Mouse (Mus musculus): ENCODE results near the gene Sugp2. TPM values are rescaled to one million over a fixed set of nuclear protein-coding genes. Genes with fewer than 3 reads are reported as not detected.

Gene Sugp2
- polyA plus RNA-seq, 1 experiment from 2014 or later, result 30.9 TPM

DNA sequence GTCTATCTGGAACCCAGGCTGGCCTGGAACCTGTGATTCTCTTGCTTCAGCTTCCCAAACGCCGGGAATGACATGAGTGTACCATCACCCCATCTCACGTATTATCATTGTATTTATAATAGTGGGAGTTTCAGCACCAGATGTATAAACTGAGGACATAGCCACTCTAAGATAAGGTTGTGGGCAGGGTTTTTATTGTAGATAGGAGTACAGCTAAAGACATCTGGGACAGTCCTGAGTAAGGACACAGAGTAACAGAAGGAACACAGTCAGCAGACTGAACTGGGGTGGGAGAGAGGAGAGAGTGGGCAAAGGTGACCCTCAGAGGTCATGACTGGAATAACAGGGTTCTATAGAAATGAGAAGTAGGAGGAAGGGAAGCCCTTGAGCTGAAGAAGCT lies 33.6 kb downstream of the Sugp2 start:
- ATAC-seq (ENCODE audit: low read depth), result no peak
- peaks cover 25% of the 10 kb centered on the region for H3K36me3 ChIP-seq (ENCODE audit: control insufficient read depth, insufficient read depth, low read length)
- H3K27me3 ChIP-seq (ENCODE audit: control insufficient read depth, insufficient read depth, low read depth, low read length), result no peaks in the 10 kb centered on the region
- H3K4me1 ChIP-seq (replicated peaks; ENCODE audit: control insufficient read depth, insufficient read depth, low read length), result peaks cover 5% of the 10 kb centered on the region
- no peak overlapping the region for H3K9ac ChIP-seq (ENCODE audit: low read length)
- 77% methylated on average over 3 of the region's 3 CpGs for WGBS
- no peak overlapping the region for H3K27ac ChIP-seq (ENCODE audit: low read length)
- H3K4me3 ChIP-seq (ENCODE audit: low read length), result no peak overlapping the region
- no peak overlapping the region for H3K4me2 ChIP-seq (ENCODE audit: low read depth, low read length)
- no peaks in the 10 kb centered on the region for H3K9me3 ChIP-seq (ENCODE audit: control insufficient read depth, low read length)

DNA sequence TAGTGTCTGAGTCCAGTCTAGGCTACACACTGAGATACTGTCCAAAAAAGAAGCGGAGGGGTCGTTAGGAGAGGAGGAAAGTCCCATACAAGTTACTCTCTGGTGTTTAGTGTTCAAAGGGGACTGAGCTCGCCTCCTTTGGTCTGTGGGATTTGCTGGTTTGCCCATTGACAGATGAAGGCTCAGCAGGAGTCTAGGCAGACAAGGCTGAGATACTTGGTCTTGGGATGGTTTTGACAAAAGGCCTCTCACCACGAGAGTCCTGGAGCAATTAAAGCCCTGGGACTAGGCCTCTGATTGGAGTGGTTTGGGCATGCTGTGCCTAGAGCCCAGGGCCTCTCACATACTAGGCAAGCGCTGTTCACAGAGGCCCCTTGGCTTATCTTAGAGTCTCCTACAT lies 34.3 kb downstream of the Sugp2 start:
- H3K27ac ChIP-seq (ENCODE audit: low read length), result peak overlapping the region; percentile 10; the same call in 1 of the 2 replicates
- no peak overlapping the region for H3K4me2 ChIP-seq (ENCODE audit: low read depth, low read length)
- H3K36me3 ChIP-seq (ENCODE audit: control insufficient read depth, insufficient read depth, low read length), result peaks cover 19% of the 10 kb centered on the region
- no peak overlapping the region for H3K4me3 ChIP-seq (ENCODE audit: low read length)
- 54% methylated on average over 5 of the region's 5 CpGs for WGBS
- no peaks in the 10 kb centered on the region for H3K27me3 ChIP-seq (ENCODE audit: control insufficient read depth, insufficient read depth, low read depth, low read length)
- no peak for ATAC-seq (ENCODE audit: low read depth)
- H3K9ac ChIP-seq (ENCODE audit: low read length), result no peak overlapping the region
- no peaks in the 10 kb centered on the region for H3K9me3 ChIP-seq (ENCODE audit: control insufficient read depth, low read length)
- peaks cover 8% of the 10 kb centered on the region for H3K4me1 ChIP-seq (replicated peaks; ENCODE audit: control insufficient read depth, insufficient read depth, low read length)

DNA sequence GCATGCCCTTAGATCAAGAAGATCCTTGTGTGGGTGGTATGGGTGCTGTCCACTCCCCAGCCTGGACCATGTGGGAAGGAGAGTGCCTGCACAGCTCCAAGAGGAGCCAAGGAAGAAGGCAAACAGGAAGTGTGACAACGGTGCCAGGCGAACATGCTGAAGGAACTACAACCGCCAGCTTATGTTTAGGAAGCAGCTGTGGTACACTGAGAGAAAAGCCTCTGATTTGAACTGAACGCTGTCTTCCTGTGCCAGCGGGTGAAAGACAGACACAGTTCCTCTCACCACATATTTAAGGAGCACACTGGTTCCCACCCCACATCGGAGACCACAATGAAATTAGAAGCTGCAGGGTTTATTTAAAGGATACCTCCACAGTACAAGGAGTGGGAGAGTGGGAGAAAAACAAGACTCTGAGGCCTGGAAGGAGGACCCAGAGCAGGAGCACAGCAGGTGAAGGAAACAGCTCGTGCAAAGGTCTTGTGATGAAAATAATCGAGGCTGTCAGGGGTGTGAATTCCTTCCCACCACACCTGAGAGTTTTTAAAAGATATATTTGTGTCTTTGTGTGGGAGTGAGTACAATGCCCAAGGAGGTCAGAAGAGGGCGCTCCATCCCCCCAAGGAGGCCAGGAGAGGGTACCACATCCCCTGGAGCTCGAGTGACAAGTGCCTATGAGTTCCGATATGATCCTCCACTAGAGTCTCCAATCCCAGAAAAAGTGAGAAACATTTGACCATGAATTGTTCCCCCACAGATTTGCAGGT lies 35.0 kb downstream of the Sugp2 start:
- peak overlapping the region; percentile 62 for H3K27ac ChIP-seq (ENCODE audit: low read length)
- no peak for ATAC-seq (ENCODE audit: low read depth)
- WGBS, result 39% methylated on average over 11 of the region's 11 CpGs

DNA sequence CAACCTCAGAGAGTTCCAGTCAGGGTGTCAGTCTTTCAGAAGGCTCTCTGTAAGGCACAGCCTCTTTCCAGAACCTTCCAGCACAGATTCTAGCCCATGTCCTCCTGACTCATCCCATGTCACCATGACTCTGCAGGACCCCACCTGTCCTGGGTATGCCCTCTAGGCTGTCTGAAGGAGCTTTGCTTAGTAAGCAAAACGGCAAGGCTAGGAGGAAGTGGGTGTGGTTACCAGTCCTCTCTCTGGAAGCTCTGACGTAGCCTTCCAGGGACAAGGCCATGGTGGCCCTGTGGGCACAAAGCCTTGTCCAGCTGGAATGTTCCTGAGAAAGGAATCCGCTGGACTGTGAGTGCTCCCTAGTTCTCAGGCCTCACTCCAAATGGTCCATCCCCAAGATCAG lies 38.9 kb downstream of the Sugp2 start:
- Histone ChIP-seq H3K4me3 (ENCODE audit: low read length) (no peak overlapping the region), H3K27me3 (ENCODE audit: control insufficient read depth, insufficient read depth, low read depth, low read length) (no peaks in the 10 kb centered on the region), H3K9me3 (ENCODE audit: control insufficient read depth, low read length) (no peaks in the 10 kb centered on the region), H3K9ac (ENCODE audit: low read length) (no peak overlapping the region), H3K4me1 (replicated peaks; ENCODE audit: control insufficient read depth, insufficient read depth, low read length) (peaks cover 8% of the 10 kb centered on the region), H3K4me2 (ENCODE audit: low read depth, low read length) (no peak overlapping the region), H3K27ac (ENCODE audit: low read length) (peak overlapping the region; percentile 14; the same call in 1 of the 2 replicates), H3K36me3 (ENCODE audit: control insufficient read depth, insufficient read depth, low read length) (no peaks in the 10 kb centered on the region)
- WGBS, result 45% methylated on average over 3 of the region's 3 CpGs
- peak; percentile 45 for ATAC-seq (ENCODE audit: low read depth)

More for the DNA sequence above, 35.0 kb downstream of the Sugp2 start:
- no peaks in the 10 kb centered on the region for H3K9me3 ChIP-seq (ENCODE audit: control insufficient read depth, low read length)
- H3K4me2 ChIP-seq (ENCODE audit: low read depth, low read length), result no peak overlapping the region
- no peaks in the 10 kb centered on the region for H3K27me3 ChIP-seq (ENCODE audit: control insufficient read depth, insufficient read depth, low read depth, low read length)
- H3K36me3 ChIP-seq (ENCODE audit: control insufficient read depth, insufficient read depth, low read length), result peaks cover 12% of the 10 kb centered on the region
- peaks cover 8% of the 10 kb centered on the region for H3K4me1 ChIP-seq (replicated peaks; ENCODE audit: control insufficient read depth, insufficient read depth, low read length)
- no peak overlapping the region for H3K4me3 ChIP-seq (ENCODE audit: low read length)
- H3K9ac ChIP-seq (ENCODE audit: low read length), result no peak overlapping the region

DNA sequence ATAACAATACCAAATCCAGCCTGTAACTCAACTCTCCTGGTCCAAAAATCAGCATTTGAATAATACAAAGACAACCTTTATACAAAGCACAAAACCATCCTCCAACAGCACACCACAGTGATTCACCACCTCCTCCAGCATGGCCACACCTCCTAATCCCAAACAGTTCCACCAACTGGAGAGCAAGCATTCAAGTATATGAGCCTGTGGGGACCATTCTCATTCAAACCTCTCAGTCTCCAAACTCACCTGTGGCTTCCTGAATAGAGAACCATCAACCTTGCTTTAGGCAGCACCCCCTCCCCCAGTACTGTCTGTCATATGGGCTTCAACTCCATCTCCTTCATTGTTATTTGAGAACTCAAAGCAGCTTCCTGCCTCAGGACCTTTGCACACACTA lies 40.3 kb downstream of the Sugp2 start:
- Histone ChIP-seq H3K4me3 (ENCODE audit: low read length) (no peak overlapping the region), H3K4me1 (replicated peaks; ENCODE audit: control insufficient read depth, insufficient read depth, low read length) (peaks cover 8% of the 10 kb centered on the region), H3K36me3 (ENCODE audit: control insufficient read depth, insufficient read depth, low read length) (no peaks in the 10 kb centered on the region), H3K4me2 (ENCODE audit: low read depth, low read length) (no peak overlapping the region), H3K9ac (ENCODE audit: low read length) (no peak overlapping the region), H3K27me3 (ENCODE audit: control insufficient read depth, insufficient read depth, low read depth, low read length) (no peaks in the 10 kb centered on the region), H3K27ac (ENCODE audit: low read length) (no peak overlapping the region), H3K9me3 (ENCODE audit: control insufficient read depth, low read length) (no peaks in the 10 kb centered on the region)
- ATAC-seq (ENCODE audit: low read depth), result no peak

DNA sequence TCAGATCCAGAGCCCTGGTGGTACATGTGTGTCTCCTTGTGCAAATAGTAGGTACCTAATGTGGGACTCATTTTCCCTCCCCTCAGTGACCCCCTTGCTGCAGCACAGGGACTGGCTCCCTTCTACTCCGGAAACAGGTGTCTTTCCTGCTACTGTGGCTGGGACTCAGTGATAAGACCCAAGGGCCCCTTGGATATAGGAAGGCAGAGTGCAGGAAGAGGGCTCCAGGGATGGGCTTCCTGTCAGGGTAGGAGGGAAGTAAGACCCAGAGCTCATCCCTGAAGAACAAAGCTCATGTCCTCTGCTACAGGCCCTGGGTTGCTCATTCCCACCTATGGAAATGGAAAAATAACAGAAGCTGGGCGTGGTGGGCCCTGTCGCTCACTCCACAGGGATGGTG lies 42.5 kb downstream of the Sugp2 start:
- peak overlapping the region; percentile 64 for H3K27ac ChIP-seq (ENCODE audit: low read length)
- H3K4me3 ChIP-seq (ENCODE audit: low read length), result no peak overlapping the region
- peaks cover 11% of the 10 kb centered on the region for H3K4me1 ChIP-seq (replicated peaks; ENCODE audit: control insufficient read depth, insufficient read depth, low read length)
- H3K9me3 ChIP-seq (ENCODE audit: control insufficient read depth, low read length), result no peaks in the 10 kb centered on the region
- no peaks in the 10 kb centered on the region for H3K27me3 ChIP-seq (ENCODE audit: control insufficient read depth, insufficient read depth, low read depth, low read length)
- H3K36me3 ChIP-seq (ENCODE audit: control insufficient read depth, insufficient read depth, low read length), result no peaks in the 10 kb centered on the region
- WGBS, result 62% methylated on average over 3 of the region's 3 CpGs
- no peak overlapping the region for H3K4me2 ChIP-seq (ENCODE audit: low read depth, low read length)
- ATAC-seq (ENCODE audit: low read depth), result peak; percentile 81
- no peak overlapping the region for H3K9ac ChIP-seq (ENCODE audit: low read length)

DNA sequence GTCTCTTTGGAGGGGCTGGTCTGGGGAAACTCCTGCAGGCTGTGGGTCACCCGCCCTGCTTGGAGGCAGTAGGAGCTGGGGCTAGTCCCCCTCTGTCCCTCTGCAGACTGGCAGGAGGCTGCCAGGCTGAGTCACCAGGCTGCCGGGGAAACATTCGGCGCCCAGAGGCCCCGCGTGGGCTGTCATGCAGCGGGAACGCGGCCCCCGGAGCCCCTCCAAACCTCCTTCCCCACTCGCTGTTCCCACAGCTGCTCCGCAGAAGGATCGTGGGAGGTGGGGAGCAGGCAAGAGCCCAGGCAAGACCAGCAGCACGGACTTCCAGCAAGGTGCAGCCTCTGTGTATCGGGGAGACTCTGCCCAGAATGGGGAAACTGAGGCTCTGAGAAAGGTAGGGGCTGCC lies 44.1 kb downstream of the Sugp2 start:
- Histone ChIP-seq H3K4me2 (ENCODE audit: low read depth, low read length) (no peak overlapping the region), H3K4me1 (replicated peaks; ENCODE audit: control insufficient read depth, insufficient read depth, low read length) (peaks cover 7% of the 10 kb centered on the region; the same call in 1 of the 2 replicates), H3K9ac (ENCODE audit: low read length) (peak overlapping the region; percentile 30; the same call in 1 of the 2 replicates), H3K9me3 (ENCODE audit: control insufficient read depth, low read length) (no peaks in the 10 kb centered on the region), H3K27me3 (ENCODE audit: control insufficient read depth, insufficient read depth, low read depth, low read length) (no peaks in the 10 kb centered on the region), H3K4me3 (ENCODE audit: low read length) (no peak overlapping the region), H3K36me3 (ENCODE audit: control insufficient read depth, insufficient read depth, low read length) (no peaks in the 10 kb centered on the region), H3K27ac (ENCODE audit: low read length) (no peak overlapping the region)
- WGBS, result 52% methylated on average over 15 of the region's 15 CpGs
- ATAC-seq (ENCODE audit: low read depth), result no peak

DNA sequence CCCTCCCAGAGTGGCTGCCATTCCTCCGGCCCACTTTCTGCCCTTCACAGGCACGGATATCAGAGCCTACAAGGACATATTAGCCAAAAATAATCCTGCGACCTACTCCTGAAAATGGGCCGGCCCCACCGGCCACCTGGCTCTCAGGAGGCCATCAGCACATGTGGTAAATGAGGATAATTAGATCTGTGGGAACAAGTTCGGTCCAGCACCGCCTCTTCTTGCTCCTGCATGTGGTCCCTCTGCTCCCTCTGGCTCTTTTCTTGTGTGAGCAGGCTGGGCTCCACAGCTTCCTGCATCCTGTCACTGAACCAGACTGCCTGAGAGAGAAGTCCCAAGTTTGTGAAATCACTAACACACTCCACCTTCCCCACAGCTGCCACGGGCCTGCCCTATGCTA lies 45.2 kb downstream of the Sugp2 start:
- Histone ChIP-seq H3K36me3 (ENCODE audit: control insufficient read depth, insufficient read depth, low read length) (no peaks in the 10 kb centered on the region), H3K27ac (ENCODE audit: low read length) (0 out of 2 replicates have a peak overlapping the region, but pooled peaks have one; percentile 12), H3K9me3 (ENCODE audit: control insufficient read depth, low read length) (no peaks in the 10 kb centered on the region), H3K4me2 (ENCODE audit: low read depth, low read length) (no peak overlapping the region), H3K27me3 (ENCODE audit: control insufficient read depth, insufficient read depth, low read depth, low read length) (no peaks in the 10 kb centered on the region), H3K4me1 (replicated peaks; ENCODE audit: control insufficient read depth, insufficient read depth, low read length) (peaks cover 7% of the 10 kb centered on the region; the same call in 1 of the 2 replicates), H3K4me3 (ENCODE audit: low read length) (no peak overlapping the region), H3K9ac (ENCODE audit: low read length) (no peak overlapping the region)
- WGBS, result 67% methylated on average over 8 of the region's 8 CpGs
- ATAC-seq (ENCODE audit: low read depth), result no peak

DNA sequence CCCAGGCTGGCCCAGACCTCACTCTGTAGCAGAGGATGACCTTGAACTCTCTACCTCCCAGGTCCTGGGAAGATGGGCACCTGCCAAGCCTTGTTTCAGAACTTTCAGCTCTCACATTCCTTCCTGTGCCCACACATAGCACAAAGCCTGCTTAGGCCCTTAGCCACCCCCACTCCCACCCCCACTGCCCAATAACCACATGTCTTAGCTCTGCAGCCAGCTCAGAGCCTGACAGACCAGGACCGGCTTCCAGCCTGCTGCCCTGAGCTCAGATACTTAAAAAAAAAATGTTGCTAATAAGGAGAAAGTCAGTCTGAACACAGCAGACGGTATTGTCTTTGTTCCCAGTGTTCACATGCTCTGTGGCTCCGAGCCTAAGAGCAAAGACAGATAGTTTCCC lies 47.0 kb downstream of the Sugp2 start:
- no peaks in the 10 kb centered on the region for H3K27me3 ChIP-seq (ENCODE audit: control insufficient read depth, insufficient read depth, low read depth, low read length)
- H3K4me1 ChIP-seq (replicated peaks; ENCODE audit: control insufficient read depth, insufficient read depth, low read length), result peaks cover 11% of the 10 kb centered on the region; the same call in 1 of the 2 replicates
- ATAC-seq (ENCODE audit: low read depth), result no peak
- no peak overlapping the region for H3K9ac ChIP-seq (ENCODE audit: low read length)
- WGBS, result 21% methylated on average over 3 of the region's 3 CpGs
- H3K4me3 ChIP-seq (ENCODE audit: low read length), result no peak overlapping the region
- H3K9me3 ChIP-seq (ENCODE audit: control insufficient read depth, low read length), result no peaks in the 10 kb centered on the region
- peak overlapping the region; percentile 2; the same call in 1 of the 2 replicates for H3K27ac ChIP-seq (ENCODE audit: low read length)
- no peak overlapping the region for H3K4me2 ChIP-seq (ENCODE audit: low read depth, low read length)
- peaks cover 6% of the 10 kb centered on the region for H3K36me3 ChIP-seq (ENCODE audit: control insufficient read depth, insufficient read depth, low read length)
